29 mouse cellular contexts compared by ENCODE assay signal in the genomic region with DNA sequence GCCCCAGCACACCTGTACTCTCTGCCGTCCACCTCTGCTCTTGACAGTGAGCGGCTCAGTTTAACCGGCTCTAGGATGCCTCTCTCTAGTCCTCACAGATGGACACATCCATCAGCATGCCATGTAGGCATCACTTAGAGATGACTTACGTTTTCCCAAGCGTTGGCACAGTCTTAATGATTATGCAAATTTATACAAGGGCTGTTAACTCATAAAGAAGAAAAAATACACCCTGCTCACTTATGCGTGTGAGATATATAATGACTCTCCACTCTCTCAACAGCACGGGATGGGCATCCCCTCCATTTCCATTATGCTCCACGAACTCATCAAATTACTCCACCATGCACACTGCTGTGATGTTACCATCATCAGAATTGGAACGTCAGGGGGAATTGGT.
A peak's percentile ranks its signal among the peaks of the same experiment; 100 is the strongest.
DNase-seq lines count a peak whose midpoint lies in the region; ATAC-seq lines count a peak whose summit lies in the region.
"Had no signal": no experiment of that assay in that cellular context is flagged by ENCODE, and none has a peak within 500 bp of the region (broad histone marks: within the 10 kb centered on the region; RNA-seq: fewer than 3 reads in every experiment).

No protein-coding gene starts in this region.

- H3K9me3 ChIP-seq in forebrain, embryonic 14.5 days (replicated peaks; ENCODE audit: control insufficient read depth, low read length), result no peaks in the 10 kb centered on the region
- H3K9me3 ChIP-seq in forebrain, embryonic 10.5 days, result no peaks in the 10 kb centered on the region
- H3K9me3 ChIP-seq in midbrain, embryonic 13.5 days, result no peaks in the 10 kb centered on the region
- H3K9me3 ChIP-seq in midbrain, embryonic 15.5 days, result no peaks in the 10 kb centered on the region
- H3K9me3 ChIP-seq in hindbrain, embryonic 14.5 days (ENCODE audit: control insufficient read depth, low read length), result no peaks in the 10 kb centered on the region
- no peaks in the 10 kb centered on the region for H3K9me3 ChIP-seq in neural tube, embryonic 13.5 days
- no peaks in the 10 kb centered on the region for H3K9me3 ChIP-seq in kidney, embryonic 15.5 days (replicated peaks)
- H3K9me3 ChIP-seq: heart, embryonic 10.5 days; heart, embryonic 15.5 days; limb, embryonic 12.5 days; liver, embryonic 15.5 days; midbrain, embryonic 12.5 days had no signal

- no peak overlapping the region for H3K4me2 ChIP-seq in forebrain, embryonic 14.5 days (ENCODE audit: low read length)
- H3K4me2 ChIP-seq in midbrain, embryonic 13.5 days (replicated peaks), result no peak overlapping the region
- H3K4me2 ChIP-seq in midbrain, embryonic 15.5 days, result no peak overlapping the region
- no peak overlapping the region for H3K4me2 ChIP-seq in hindbrain, embryonic 14.5 days (replicated peaks)
- no peak overlapping the region for H3K4me2 ChIP-seq in neural tube, embryonic 13.5 days
- H3K4me2 ChIP-seq in kidney, embryonic 15.5 days, result no peak overlapping the region
- H3K4me2 ChIP-seq: heart, embryonic 15.5 days; limb, embryonic 12.5 days; liver, embryonic 15.5 days; lung, embryonic 14.5 days; midbrain, embryonic 12.5 days had no signal

- WGBS in forebrain, embryonic 14.5 days, result 52% methylated on average over 9 of the region's 9 CpGs
- WGBS in forebrain, embryonic 10.5 days, result 94% methylated on average over 9 of the region's 9 CpGs
- 75% methylated on average over 9 of the region's 9 CpGs for WGBS in midbrain, embryonic 13.5 days
- WGBS in midbrain, embryonic 15.5 days, result 75% methylated on average over 9 of the region's 9 CpGs
- WGBS in hindbrain, embryonic 14.5 days, result 53% methylated on average over 9 of the region's 9 CpGs
- 52% methylated on average over 9 of the region's 9 CpGs for WGBS in neural tube, embryonic 13.5 days
- whole genome bisulfite sequencing in kidney, embryonic 15.5 days, result 87% methylated on average over 9 of the region's 9 CpGs

- peak; percentile 82 for ATAC-seq in forebrain, embryonic 14.5 days
- ATAC-seq in midbrain, embryonic 13.5 days, result 0 out of 2 replicates have a peak, but pooled peaks have one; percentile 58
- no peak for ATAC-seq in midbrain, embryonic 15.5 days (replicated peaks)
- peak; percentile 82 for ATAC-seq in hindbrain, embryonic 14.5 days (ENCODE audit: low FRiP score)
- ATAC-seq in neural tube, embryonic 13.5 days (ENCODE audit: low read depth), result peak; percentile 85
- ATAC-seq in kidney, embryonic 15.5 days (replicated peaks; ENCODE audit: low FRiP score), result no peak
- ATAC-seq: intestine, postnatal 0 days had no signal

- H3K27me3 ChIP-seq in forebrain, embryonic 14.5 days (replicated peaks; ENCODE audit: control insufficient read depth, insufficient read depth, low read length), result no peaks in the 10 kb centered on the region
- no peaks in the 10 kb centered on the region for H3K27me3 ChIP-seq in forebrain, embryonic 10.5 days (ENCODE audit: poor library complexity, severe bottlenecking)
- no peaks in the 10 kb centered on the region for H3K27me3 ChIP-seq in midbrain, embryonic 13.5 days
- H3K27me3 ChIP-seq in midbrain, embryonic 15.5 days (replicated peaks), result no peaks in the 10 kb centered on the region
- no peaks in the 10 kb centered on the region for H3K27me3 ChIP-seq in hindbrain, embryonic 14.5 days (ENCODE audit: control insufficient read depth, insufficient read depth, low read length)
- H3K27me3 ChIP-seq in neural tube, embryonic 13.5 days, result no peaks in the 10 kb centered on the region
- no peaks in the 10 kb centered on the region for H3K27me3 ChIP-seq in kidney, embryonic 15.5 days
- H3K27me3 ChIP-seq: heart, embryonic 15.5 days; limb, embryonic 12.5 days; liver, embryonic 15.5 days; midbrain, embryonic 12.5 days had no signal

- no peak overlapping the region for H3K27ac ChIP-seq in forebrain, embryonic 14.5 days (ENCODE audit: low read depth, low read length)
- H3K27ac ChIP-seq in forebrain, embryonic 10.5 days, result no peak overlapping the region
- no peak overlapping the region for H3K27ac ChIP-seq in midbrain, embryonic 13.5 days
- H3K27ac ChIP-seq in midbrain, embryonic 15.5 days, result no peak overlapping the region
- no peak overlapping the region for H3K27ac ChIP-seq in hindbrain, embryonic 14.5 days
- no peak overlapping the region for H3K27ac ChIP-seq in neural tube, embryonic 13.5 days (replicated peaks)
- H3K27ac ChIP-seq in kidney, embryonic 15.5 days, result no peak overlapping the region
- H3K27ac ChIP-seq: heart, embryonic 10.5 days; heart, embryonic 15.5 days; layer of hippocampus, adult 2 months; left cerebral cortex, adult 2 months; limb, embryonic 12.5 days; liver, embryonic 15.5 days; midbrain, embryonic 12.5 days; stomach, postnatal 0 days had no signal

- no peaks in the 10 kb centered on the region for H3K4me1 ChIP-seq in forebrain, embryonic 14.5 days (ENCODE audit: control insufficient read depth, insufficient read depth, low read length)
- H3K4me1 ChIP-seq in forebrain, embryonic 10.5 days, result no peaks in the 10 kb centered on the region
- H3K4me1 ChIP-seq in midbrain, embryonic 13.5 days (replicated peaks), result no peaks in the 10 kb centered on the region; the same call in 1 of the 2 replicates
- no peaks in the 10 kb centered on the region for H3K4me1 ChIP-seq in midbrain, embryonic 15.5 days
- H3K4me1 ChIP-seq in hindbrain, embryonic 14.5 days (replicated peaks; ENCODE audit: control insufficient read depth, insufficient read depth, low read length), result no peaks in the 10 kb centered on the region; the same call in 1 of the 2 replicates
- peaks cover 6% of the 10 kb centered on the region; the same call in 1 of the 2 replicates for H3K4me1 ChIP-seq in neural tube, embryonic 13.5 days (replicated peaks)
- no peaks in the 10 kb centered on the region for H3K4me1 ChIP-seq in kidney, embryonic 15.5 days
- H3K4me1 ChIP-seq: heart, embryonic 10.5 days; heart, embryonic 15.5 days; liver, embryonic 15.5 days; midbrain, embryonic 12.5 days had no signal

- no peak overlapping the region for H3K9ac ChIP-seq in forebrain, embryonic 14.5 days (ENCODE audit: low read length)
- no peak overlapping the region for H3K9ac ChIP-seq in midbrain, embryonic 13.5 days (replicated peaks)
- H3K9ac ChIP-seq in midbrain, embryonic 15.5 days, result no peak overlapping the region
- no peak overlapping the region for H3K9ac ChIP-seq in hindbrain, embryonic 14.5 days
- no peak overlapping the region for H3K9ac ChIP-seq in neural tube, embryonic 13.5 days
- no peak overlapping the region for H3K9ac ChIP-seq in kidney, embryonic 15.5 days
- H3K9ac ChIP-seq: heart, embryonic 15.5 days; limb, embryonic 12.5 days; liver, embryonic 15.5 days; lung, embryonic 14.5 days; midbrain, embryonic 12.5 days had no signal

- peak; percentile 34 for DNase-seq in forebrain, embryonic 14.5 days (ENCODE audit: low spot score)
- no peak for DNase-seq in forebrain, embryonic 10.5 days (ENCODE audit: extremely low spot score, low spot score)
- no peak for DNase-seq in hindbrain, embryonic 14.5 days (ENCODE audit: low spot score)
- DNase-seq in kidney, postnatal 10 days, result no peak
- DNase-seq: adrenal gland, postnatal 14 days; cerebellum, adult 11-12 months; cerebellum, adult 9-11 months; gastrocnemius, postnatal 25 days; kidney, postnatal 36 days; lung, embryonic 14.5 days; right cerebral cortex, adult 18-20 months; right cerebral cortex, postnatal 4 days; thymus, adult 18-20 months; thymus, postnatal 25 days had no signal

- H3K36me3 ChIP-seq in forebrain, embryonic 14.5 days (ENCODE audit: control insufficient read depth, insufficient read depth, low read length), result no peaks in the 10 kb centered on the region
- no peaks in the 10 kb centered on the region for H3K36me3 ChIP-seq in forebrain, embryonic 10.5 days (replicated peaks)
- no peaks in the 10 kb centered on the region for H3K36me3 ChIP-seq in midbrain, embryonic 13.5 days
- H3K36me3 ChIP-seq in midbrain, embryonic 15.5 days (replicated peaks), result no peaks in the 10 kb centered on the region
- H3K36me3 ChIP-seq in hindbrain, embryonic 14.5 days (replicated peaks; ENCODE audit: control insufficient read depth, insufficient read depth), result no peaks in the 10 kb centered on the region
- no peaks in the 10 kb centered on the region for H3K36me3 ChIP-seq in neural tube, embryonic 13.5 days
- H3K36me3 ChIP-seq in kidney, embryonic 15.5 days, result no peaks in the 10 kb centered on the region
- H3K36me3 ChIP-seq: G1E; heart, embryonic 10.5 days; heart, embryonic 15.5 days; limb, embryonic 12.5 days; liver, embryonic 15.5 days; midbrain, embryonic 12.5 days had no signal

- no peak overlapping the region for H3K4me3 ChIP-seq in forebrain, embryonic 14.5 days (ENCODE audit: low read depth, low read length)
- no peak overlapping the region for H3K4me3 ChIP-seq in forebrain, embryonic 10.5 days
- H3K4me3 ChIP-seq in midbrain, embryonic 13.5 days (replicated peaks), result no peak overlapping the region
- H3K4me3 ChIP-seq in midbrain, embryonic 15.5 days, result no peak overlapping the region
- H3K4me3 ChIP-seq in hindbrain, embryonic 14.5 days (replicated peaks; ENCODE audit: low read length), result no peak overlapping the region
- no peak overlapping the region for H3K4me3 ChIP-seq in neural tube, embryonic 13.5 days
- no peak overlapping the region for H3K4me3 ChIP-seq in kidney, embryonic 15.5 days (replicated peaks)
- H3K4me3 ChIP-seq: erythroblast, embryonic 14.5 days; heart, embryonic 10.5 days; heart, embryonic 15.5 days; layer of hippocampus, adult 2 months; left cerebral cortex, adult 2 months; limb, embryonic 12.5 days; liver, embryonic 15.5 days; midbrain, embryonic 12.5 days had no signal

Comparison
In these comparisons a context has a peak if more than half of its experiments do, and no peak if none do; other contexts are left out.
1. ATAC-seq: peak in forebrain, embryonic 14.5 days (single experiment), midbrain, embryonic 13.5 days (single experiment), hindbrain, embryonic 14.5 days (single experiment) and neural tube, embryonic 13.5 days (single experiment); none in midbrain, embryonic 15.5 days (single experiment) and kidney, embryonic 15.5 days (single experiment).